ENCODE assay signal across 8 mouse cellular contexts in genomic region chr11:87689402-87689808, GRCm38 (mm10).
DNase-seq lines count a peak whose midpoint lies in the region.

No protein-coding gene starts in this region.

- DNase-seq in embryo, embryonic 10.5 days (ENCODE audit: low spot score), result peak; percentile 18
- DNase-seq in embryo, embryonic 9.5 days (ENCODE audit: extremely low spot score), result no peak
- DNase-seq in right cerebral cortex, postnatal 4 days, result peak; percentile 14
- no peak for DNase-seq in right cerebral cortex, adult 18-20 months
- DNase-seq in kidney, adult 18-20 months, result peak; percentile 67
- DNase-seq in lung, adult 18-20 months, result peak; percentile 87 to 92
- peak; percentile 71 to 73 for DNase-seq in urinary bladder, postnatal 36 days (ENCODE audit: low spot score in 2 of 2)
- no peak for DNase-seq in thymus, postnatal 36 days

Comparison
In these comparisons a context has a peak if more than half of its experiments do, and no peak if none do; other contexts are left out.
1. DNase-seq: peak in embryo, embryonic 10.5 days (single experiment), right cerebral cortex, postnatal 4 days (single experiment), kidney, adult 18-20 months (single experiment), lung, adult 18-20 months (2 of 2) and urinary bladder, postnatal 36 days (2 of 2); none in embryo, embryonic 9.5 days (single experiment), right cerebral cortex, adult 18-20 months (single experiment) and thymus, postnatal 36 days (0 of 2).